Mouse (Mus musculus): Measurements from ENCODE around the gene Nfatc2.

DNA sequence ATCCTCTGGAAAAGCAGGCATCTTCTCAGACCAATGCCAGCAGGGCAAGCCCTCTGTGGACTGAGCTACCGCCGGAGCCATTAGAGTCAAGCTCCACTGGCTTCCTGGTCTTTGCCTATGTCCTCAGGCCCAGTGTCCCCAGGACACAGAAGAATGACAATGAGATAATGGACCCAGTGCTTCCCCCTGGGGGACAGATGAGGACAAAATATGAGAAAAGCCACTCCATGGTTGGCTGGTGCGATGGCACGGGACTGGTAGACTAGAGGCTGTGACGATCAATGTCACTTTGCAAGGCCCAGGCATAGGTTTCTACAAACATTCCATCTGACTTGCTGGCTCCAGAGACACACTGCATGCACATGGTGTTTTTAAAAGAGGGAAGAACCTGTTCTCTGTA is 8.5 kb downstream of the Nfatc2 start:
- TF ChIP-seq CTCF (IDR thresholded peaks at IDR 0.05; ENCODE audit: low read depth) (peak; percentile 44), EP300 (IDR thresholded peaks at IDR 0.05; ENCODE audit: low read depth) (no peak)

Data from heart, postnatal 0 days (tissue).